ENCODE assay signal across 8 mouse cellular contexts in genomic region chr6:5255722-5256451, GRCm38 (mm10). TPM values are rescaled to one million over a fixed set of nuclear protein-coding genes. Genes with fewer than 3 reads are reported as not detected.
DNase-seq lines count a peak whose midpoint lies in the region; ATAC-seq and TF ChIP-seq lines count a peak whose summit lies in the region.

Gene Pon3 (minus strand): TSS chr6:5256286.

- ATAC-seq in CD4-positive, CD25-positive, alpha-beta regulatory T cell, adult 4 months = peak; percentile 91
- peak; percentile 99 for ATAC-seq in erythroid progenitor cell, adult 5-6 weeks (replicated peaks; ENCODE audit: low FRiP score, poor library complexity, severe bottlenecking)
- ATAC-seq in heart, postnatal 0 days (ENCODE audit: insufficient read depth, low read depth) = peak; percentile 91

- peak within 1 kb of the TSS; percentile 66 for H3K4me2 ChIP-seq in heart, postnatal 0 days (ENCODE audit: low read depth, low read length)

- peak within 1 kb of the TSS; percentile 66 for H3K27ac ChIP-seq in heart, postnatal 0 days (ENCODE audit: low read depth)

- TF ChIP-seq CTCF in heart, postnatal 0 days (IDR thresholded peaks at IDR 0.05; ENCODE audit: low read depth) = no peak

- H3K9ac ChIP-seq in heart, postnatal 0 days (replicated peaks; ENCODE audit: low read depth, low read length) = peak within 1 kb of the TSS; percentile 57

- DNase-seq in adrenal gland, adult 2 months = peak; percentile 88
- DNase-seq in heart, postnatal 0 days (ENCODE audit: low spot score) = peak; percentile 34
- DNase-seq in kidney, postnatal 14 days = peak; percentile 69
- DNase-seq in lung, postnatal 14 days = peak; percentile 77
- peak; percentile 31 for DNase-seq in ovary, postnatal 14 days (ENCODE audit: low spot score)
- peak; percentile 55 to 77 for DNase-seq in urinary bladder, postnatal 36 days (ENCODE audit: low spot score in 2 of 2)

- H3K4me1 ChIP-seq in heart, postnatal 0 days (ENCODE audit: control insufficient read depth, insufficient read depth) = peaks cover 8% of the 10 kb centered on the region; the same call in 1 of the 2 replicates

- H3K4me3 ChIP-seq in heart, postnatal 0 days (ENCODE audit: low read depth, low read length) = peak within 1 kb of the TSS; percentile 57

- H3K36me3 ChIP-seq in heart, postnatal 0 days (replicated peaks; ENCODE audit: control insufficient read depth, insufficient read depth, low read length) = no peaks in the 10 kb centered on the region; the same call in 1 of the 2 replicates

- no peaks in the 10 kb centered on the region for H3K27me3 ChIP-seq in heart, postnatal 0 days (ENCODE audit: control insufficient read depth, insufficient read depth, low read length)

- 2% methylated on average over 16 of the region's 16 CpGs for WGBS in heart, postnatal 0 days

- H3K9me3 ChIP-seq in heart, postnatal 0 days (replicated peaks; ENCODE audit: control insufficient read depth, low read length) = no peaks in the 10 kb centered on the region

- TF ChIP-seq EP300 in heart, postnatal 0 days (IDR thresholded peaks at IDR 0.05; ENCODE audit: low read depth) = no peak

RNA-seq across cellular contexts. Expression of gene Pon3, which starts in this region (rescaled TPM):
- polyA plus RNA-seq in CD4-positive, CD25-positive, alpha-beta regulatory T cell, adult 4 months (2017; shearing (Covaris generic)) = 10 to 100 TPM; 21.5 to 23.3 TPM
- total RNA-seq in adrenal gland, adult 2 months (2021) = 100 to 1,000 TPM in 1 of 2 experiments, 10 to 100 TPM in 1; 79.0 to 204 TPM
- polyA plus RNA-seq in adrenal gland, adult 2 months (2012; rRNA removed) = 18.1 and 26.5 TPM in 2 replicates
- 16.3 and 28.8 TPM in 2 replicates for total RNA-seq in erythroid progenitor cell, adult 5-6 weeks (2015; ENCODE audit: low replicate concordance)
- total RNA-seq in erythroid progenitor cell, adult 5-6 weeks (2017; ENCODE audit: low replicate concordance) = 3.5 and 11.7 TPM in 2 replicates
- total RNA-seq in heart, postnatal 0 days (2014; rRNA removed; ENCODE audit: low replicate concordance) = 27.9 and 51.8 TPM in 2 replicates
- 50.0 and 54.4 TPM in 2 replicates for polyA plus RNA-seq in heart, postnatal 0 days (2015; fragmentation: Nextera tagmentation; extraction: Ambion mirVana)

Comparison
In these comparisons a context has a peak if more than half of its experiments do, and no peak if none do; other contexts are left out.
1. Peak in every context shown above with its lines: DNase-seq, ATAC-seq, H3K4me3 ChIP-seq and H3K27ac ChIP-seq.
2. DNase-seq: peak in every context shown above with its lines; median percentile 88 in adrenal gland, adult 2 months; 77 in lung, postnatal 14 days; 69 in kidney, postnatal 14 days; 66 in urinary bladder, postnatal 36 days; 34 in heart, postnatal 0 days; 31 in ovary, postnatal 14 days.